Mouse (Mus musculus): ENCODE measurements around the gene Ate1.

GRCm38 (mm10) chr7:130426586-130426985 lies 93.6 kb downstream of the Ate1 start:
- no peak for TF ChIP-seq CTCF (IDR thresholded peaks at IDR 0.05; ENCODE audit: insufficient read depth, low read depth, low read length)
- no peak for TF ChIP-seq POLR2A (IDR thresholded peaks at IDR 0.05; ENCODE audit: insufficient read depth, low read depth, low read length)
